Mouse (Mus musculus) midbrain, postnatal 0 days (tissue): ENCODE data around the gene Alkbh7. TPM values are rescaled to one million over a fixed set of nuclear protein-coding genes. Genes with fewer than 3 reads are reported as not detected.
A peak's percentile ranks its signal among the peaks of the same experiment; 100 is the strongest.

Experiments
- ATAC-seq: fragments of 200-750 bp; cut with Nextera tagmentation; 2 replicates; pipeline ENCODE4 v1.8.0; 2017; ENCODE audit warnings: moderate number of reproducible peaks, mild to moderate bottlenecking, moderate TSS enrichment, moderate library complexity; ENCODE audit not compliant: low FRiP score
- DNase-seq: peaks from one replicate; pipeline ENCODE4 v3.0.0-alpha.2; 2015; ENCODE audit warnings: low spot score
- H3K27ac ChIP-seq: fragments of 300-500 bp; sonication (generic); 2 replicates; pipeline ENCODE4 v1.5.1; 2014; ENCODE audit warnings: low read depth, mild to moderate bottlenecking, low read length, mixed read lengths
- H3K27me3 ChIP-seq: fragments of 300-500 bp; sonication (generic); 2 replicates; pipeline ENCODE4 v1.6.1; 2014; ENCODE audit warnings: low read length, control low read depth, mixed read lengths; ENCODE audit not compliant: insufficient read depth
- H3K36me3 ChIP-seq: fragments of 300-500 bp; sonication (generic); 2 replicates; pipeline ENCODE4 v1.6.1; 2014; ENCODE audit warnings: low read length, control low read depth, mixed read lengths; ENCODE audit not compliant: insufficient read depth
- H3K4me1 ChIP-seq: fragments of 300-500 bp; sonication (generic); 2 replicates; pipeline ENCODE4 v1.6.1; 2014; ENCODE audit warnings: mild to moderate bottlenecking, control low read depth, antibody characterized with exemption, low read length, mixed read lengths; ENCODE audit not compliant: insufficient read depth
- H3K4me2 ChIP-seq: fragments of 300-500 bp; sonication (generic); 2 replicates; pipeline ENCODE4 v1.6.1; 2014; ENCODE audit warnings: low read depth, mild to moderate bottlenecking, low read length, mixed read lengths; ENCODE audit not compliant: poor library complexity, severe bottlenecking
- H3K4me3 ChIP-seq: fragments of 300-500 bp; sonication (generic); 2 replicates; pipeline ENCODE4 v1.5.1; 2014; ENCODE audit warnings: low read depth, mild to moderate bottlenecking, low read length, moderate library complexity
- H3K9ac ChIP-seq: fragments of 300-500 bp; sonication (generic); replicated peaks from 2 replicates; pipeline ENCODE4 v1.6.1; 2014; ENCODE audit warnings: mild to moderate bottlenecking, low read length, moderate library complexity, mixed read lengths; ENCODE audit not compliant: poor library complexity, severe bottlenecking
- H3K9me3 ChIP-seq: fragments of 300-500 bp; sonication (generic); 2 replicates; pipeline ENCODE4 v1.6.1; 2016; ENCODE audit warnings: low read length, control low read depth
- CTCF ChIP-seq: IDR thresholded peaks from 2 replicates; pipeline ENCODE4 v1.5.1; 2016; ENCODE audit warnings: antibody characterized with exemption, mild to moderate bottlenecking
- WGBS: fragments of 180-500 bp; shearing (Covaris S2); extraction: QIAGEN DNeasy Blood & Tissue Kit; methylation state at CpG from one replicate; pipeline ENCODE4 v1.1.7; 2014; 5-methylcytosine and 5-hydroxymethylcytosine counted together
- polyA plus RNA-seq: library from polyadenylated mRNA; unstranded; fragments of >200 nt; fragmentation: Nextera tagmentation; extraction: Ambion mirVana; gene quantifications from 2 replicates; pipeline ENCODE4 v1.2.1, GENCODE M21; 2015
- total RNA-seq: library from RNA; depleted of rRNA; stranded (reverse); fragments of >200 nt; gene quantifications from 2 replicates; pipeline ENCODE4 v1.2.3, GENCODE M21; 2014

Gene Alkbh7
- total and polyA plus RNA-seq, 2 experiments from 2014 or later = 64.8 to 75.5 TPM

- TF ChIP-seq CTCF = no peak
- Histone ChIP-seq H3K27ac (no peak overlapping the region), H3K9ac (no peak overlapping the region), H3K27me3 (no peaks in the 10 kb centered on the region), H3K4me3 (no peak overlapping the region), H3K36me3 (peaks cover 44% of the 10 kb centered on the region), H3K9me3 (no peaks in the 10 kb centered on the region), H3K4me2 (no peak overlapping the region), H3K4me1 (0 out of 2 replicates have a peak, but pooled peaks cover 4% of the 10 kb centered on the region)
- no peak for ATAC-seq
- WGBS = 84% methylated on average over 8 of the region's 8 CpGs
- no peak for DNase-seq
Measured at GRCm38 (mm10) chr17:57001228-57001627, 4.1 kb downstream of the Alkbh7 start.

GRCm38 (mm10) chr17:57003994-57004393, 6.9 kb downstream of the Alkbh7 start:
- ATAC-seq (no peak), DNase-seq (no peak)
- no peak overlapping the region for H3K4me3 ChIP-seq
- H3K9ac ChIP-seq = no peak overlapping the region
- no peak overlapping the region for H3K4me2 ChIP-seq
- no peaks in the 10 kb centered on the region for H3K9me3 ChIP-seq
- H3K4me1 ChIP-seq = no peaks in the 10 kb centered on the region
- H3K36me3 ChIP-seq = peaks cover 60% of the 10 kb centered on the region
- WGBS = 92% methylated on average over 7 of the region's 7 CpGs
- TF ChIP-seq CTCF = no peak
- no peak overlapping the region for H3K27ac ChIP-seq
- H3K27me3 ChIP-seq = no peaks in the 10 kb centered on the region

- Histone ChIP-seq H3K4me3 (no peak overlapping the region), H3K4me2 (no peak overlapping the region), H3K27ac (no peak overlapping the region), H3K4me1 (peaks cover 4% of the 10 kb centered on the region; the same call in 1 of the 2 replicates), H3K9ac (no peak overlapping the region), H3K27me3 (no peaks in the 10 kb centered on the region), H3K9me3 (no peaks in the 10 kb centered on the region), H3K36me3 (peaks cover 52% of the 10 kb centered on the region)
- ATAC-seq (no peak), DNase-seq (peak; percentile 26)
- TF ChIP-seq CTCF = peak; percentile 63
- 94% methylated on average over 13 of the region's 13 CpGs for WGBS
Measured at GRCm38 (mm10) chr17:57007137-57007905, 10.2 kb downstream of the Alkbh7 start.

- no peak for DNase-seq
- Histone ChIP-seq H3K27ac (peak overlapping the region; percentile 98), H3K36me3 (peaks cover 27% of the 10 kb centered on the region), H3K9me3 (no peaks in the 10 kb centered on the region), H3K4me3 (peak overlapping the region; percentile 72), H3K27me3 (no peaks in the 10 kb centered on the region), H3K4me1 (peaks cover 4% of the 10 kb centered on the region; the same call in 1 of the 2 replicates), H3K9ac (peak overlapping the region; percentile 86), H3K4me2 (peak overlapping the region; percentile 87)
- peak; percentile 34 for ATAC-seq
- TF ChIP-seq CTCF = no peak
- 1% methylated on average over 19 of the region's 19 CpGs for WGBS
Measured at GRCm38 (mm10) chr17:57010911-57011235, 13.7 kb downstream of the Alkbh7 start.

GRCm38 (mm10) chr17:57011236-57012141, 14.3 kb downstream of the Alkbh7 start, which contains the start of the genes Gtf2f1 and Gm17949:
TSS of gene Gtf2f1 (minus strand) at chr17:57011288.
TSS of gene Gm17949 (plus strand) at chr17:57011469.
- ATAC-seq (peak; percentile 90), DNase-seq (peak; percentile 99)
- under 1% methylated on average over 51 of the region's 51 CpGs for WGBS
- peaks cover 21% of the 10 kb centered on the region for H3K36me3 ChIP-seq
- peak within 1 kb of the TSS; percentile 98 for H3K27ac ChIP-seq
- peak within 1 kb of the TSS; percentile 72 for H3K4me3 ChIP-seq
- H3K27me3 ChIP-seq = no peaks in the 10 kb centered on the region
- H3K9ac ChIP-seq = peak within 1 kb of the TSS; percentile 86
- no peaks in the 10 kb centered on the region for H3K9me3 ChIP-seq
- peak within 1 kb of the TSS; percentile 91 for H3K4me2 ChIP-seq
- peak; percentile 60 for TF ChIP-seq CTCF
- H3K4me1 ChIP-seq = peaks cover 4% of the 10 kb centered on the region; the same call in 1 of the 2 replicates
